Mouse (Mus musculus): ENCODE results near the gene Tmx2.

- no peak for TF ChIP-seq CTCF (IDR thresholded peaks at IDR 0.05; ENCODE audit: control insufficient read depth, insufficient read depth, low read length)
- no peak for TF ChIP-seq POLR2A (IDR thresholded peaks at IDR 0.05; ENCODE audit: borderline replicate concordance, control insufficient read depth, low read depth, low read length)
Observed at GRCm38 (mm10) chr2:84640833-84641232, 38.1 kb downstream of the Tmx2 start.

All from bone marrow, adult 2 months (tissue).